Mouse (Mus musculus): ENCODE data around the gene Rbm25. TPM values are rescaled to one million over a fixed set of nuclear protein-coding genes. Genes with fewer than 3 reads are reported as not detected.
"Not testable (repeated sequence)": the region's sequence is repeated elsewhere in the genome, so short reads cannot be mapped to it uniquely, and the experiment has no call there.

The Rbm25 gene
- 82.1 and 83.0 TPM in 2 replicates for polyA plus RNA-seq (2015; fragmentation: Nextera tagmentation; extraction: Ambion mirVana)

- H3K36me3 ChIP-seq (ENCODE audit: control insufficient read depth, insufficient read depth); H3K4me1 ChIP-seq (ENCODE audit: control insufficient read depth, low read depth, low read length); ATAC-seq (ENCODE audit: low read depth); H3K27me3 ChIP-seq (ENCODE audit: control insufficient read depth, insufficient read depth, low read depth, low read length); H3K9me3 ChIP-seq (replicated peaks; ENCODE audit: control insufficient read depth, low read length): not testable (repeated sequence)
- peak within 1 kb of the TSS; percentile 97 for H3K9ac ChIP-seq (ENCODE audit: low read depth, low read length)
- no CpG with 5 or more reads among the region's 5 CpGs for WGBS (ENCODE audit: insufficient replicate concordance)
- peak within 1 kb of the TSS; percentile 80 for H3K4me2 ChIP-seq (ENCODE audit: low read depth, low read length)
- peak within 1 kb of the TSS; percentile 94 for H3K27ac ChIP-seq (ENCODE audit: low read length)
- peak within 1 kb of the TSS; percentile 98 for H3K4me3 ChIP-seq (ENCODE audit: low read depth, low read length)
Observed at GRCm38 (mm10) chr12:83630936-83631335, at the start of gene Rbm25. Gene Rbm25, plus strand, starts transcription at chr12:83631236.

- Histone ChIP-seq H3K27me3 (ENCODE audit: control insufficient read depth, insufficient read depth, low read depth, low read length) (no peaks in the 10 kb centered on the region), H3K4me2 (ENCODE audit: low read depth, low read length) (no peak overlapping the region), H3K9ac (ENCODE audit: low read depth, low read length) (no peak overlapping the region), H3K4me3 (ENCODE audit: low read depth, low read length) (no peak overlapping the region), H3K36me3 (ENCODE audit: control insufficient read depth, insufficient read depth) (peaks cover 6% of the 10 kb centered on the region; the same call in 1 of the 2 replicates), H3K4me1 (ENCODE audit: control insufficient read depth, low read depth, low read length) (peaks cover 38% of the 10 kb centered on the region), H3K27ac (ENCODE audit: low read length) (0 out of 2 replicates have a peak overlapping the region, but pooled peaks have one; percentile 4), H3K9me3 (replicated peaks; ENCODE audit: control insufficient read depth, low read length) (no peaks in the 10 kb centered on the region)
- ATAC-seq (ENCODE audit: low read depth): no peak
- WGBS (ENCODE audit: insufficient replicate concordance): 72% methylated on average over 4 of the region's 4 CpGs
Observed at GRCm38 (mm10) chr12:83582106-83582505, 48.9 kb upstream of the Rbm25 start.

GRCm38 (mm10) chr12:83582747-83583146 is 48.3 kb upstream of the Rbm25 start:
- Histone ChIP-seq H3K27me3 (ENCODE audit: control insufficient read depth, insufficient read depth, low read depth, low read length) (no peaks in the 10 kb centered on the region), H3K4me3 (ENCODE audit: low read depth, low read length) (no peak overlapping the region), H3K9me3 (replicated peaks; ENCODE audit: control insufficient read depth, low read length) (no peaks in the 10 kb centered on the region), H3K36me3 (ENCODE audit: control insufficient read depth, insufficient read depth) (peaks cover 2% of the 10 kb centered on the region), H3K4me1 (ENCODE audit: control insufficient read depth, low read depth, low read length) (peaks cover 34% of the 10 kb centered on the region), H3K27ac (ENCODE audit: low read length) (no peak overlapping the region), H3K9ac (ENCODE audit: low read depth, low read length) (no peak overlapping the region), H3K4me2 (ENCODE audit: low read depth, low read length) (no peak overlapping the region)
- ATAC-seq (ENCODE audit: low read depth): no peak
- WGBS (ENCODE audit: insufficient replicate concordance): 85% methylated on average over 4 of the region's 4 CpGs

GRCm38 (mm10) chr12:83586628-83587027 is 44.4 kb upstream of the Rbm25 start:
- Histone ChIP-seq H3K9ac (ENCODE audit: low read depth, low read length) (no peak overlapping the region), H3K27ac (ENCODE audit: low read length) (no peak overlapping the region), H3K27me3 (ENCODE audit: control insufficient read depth, insufficient read depth, low read depth, low read length) (no peaks in the 10 kb centered on the region), H3K36me3 (ENCODE audit: control insufficient read depth, insufficient read depth) (peaks cover 13% of the 10 kb centered on the region), H3K9me3 (replicated peaks; ENCODE audit: control insufficient read depth, low read length) (no peaks in the 10 kb centered on the region), H3K4me1 (ENCODE audit: control insufficient read depth, low read depth, low read length) (peaks cover 6% of the 10 kb centered on the region), H3K4me2 (ENCODE audit: low read depth, low read length) (no peak overlapping the region), H3K4me3 (ENCODE audit: low read depth, low read length) (no peak overlapping the region)
- no peak for ATAC-seq (ENCODE audit: low read depth)
- 82% methylated on average over 5 of the region's 5 CpGs for WGBS (ENCODE audit: insufficient replicate concordance)

GRCm38 (mm10) chr12:83591754-83592501 is 39.1 kb upstream of the Rbm25 start:
- no peak for ATAC-seq (ENCODE audit: low read depth)
- WGBS (ENCODE audit: insufficient replicate concordance): 79% methylated on average over 8 of the region's 8 CpGs
- no peak overlapping the region for H3K9ac ChIP-seq (ENCODE audit: low read depth, low read length)
- no peak overlapping the region for H3K4me3 ChIP-seq (ENCODE audit: low read depth, low read length)
- H3K9me3 ChIP-seq (replicated peaks; ENCODE audit: control insufficient read depth, low read length): no peaks in the 10 kb centered on the region
- H3K4me1 ChIP-seq (ENCODE audit: control insufficient read depth, low read depth, low read length): peaks cover 14% of the 10 kb centered on the region
- no peak overlapping the region for H3K4me2 ChIP-seq (ENCODE audit: low read depth, low read length)
- H3K36me3 ChIP-seq (ENCODE audit: control insufficient read depth, insufficient read depth): peaks cover 18% of the 10 kb centered on the region
- H3K27me3 ChIP-seq (ENCODE audit: control insufficient read depth, insufficient read depth, low read depth, low read length): no peaks in the 10 kb centered on the region
- H3K27ac ChIP-seq (ENCODE audit: low read length): peak overlapping the region; percentile 37

- no peak overlapping the region for H3K27ac ChIP-seq (ENCODE audit: low read length)
- WGBS (ENCODE audit: insufficient replicate concordance): 83% methylated on average over 9 of the region's 9 CpGs
- H3K9ac ChIP-seq (ENCODE audit: low read depth, low read length): no peak overlapping the region
- H3K36me3 ChIP-seq (ENCODE audit: control insufficient read depth, insufficient read depth): peaks cover 11% of the 10 kb centered on the region
- peaks cover 14% of the 10 kb centered on the region for H3K4me1 ChIP-seq (ENCODE audit: control insufficient read depth, low read depth, low read length)
- H3K4me2 ChIP-seq (ENCODE audit: low read depth, low read length): no peak overlapping the region
- ATAC-seq (ENCODE audit: low read depth): no peak
- no peaks in the 10 kb centered on the region for H3K27me3 ChIP-seq (ENCODE audit: control insufficient read depth, insufficient read depth, low read depth, low read length)
- H3K9me3 ChIP-seq (replicated peaks; ENCODE audit: control insufficient read depth, low read length): no peaks in the 10 kb centered on the region
- H3K4me3 ChIP-seq (ENCODE audit: low read depth, low read length): no peak overlapping the region
Observed at GRCm38 (mm10) chr12:83594454-83595040, 36.5 kb upstream of the Rbm25 start.

GRCm38 (mm10) chr12:83596191-83596954 is 34.7 kb upstream of the Rbm25 start:
- H3K27ac ChIP-seq (ENCODE audit: low read length): peak overlapping the region; percentile 92
- H3K4me2 ChIP-seq (ENCODE audit: low read depth, low read length): peak overlapping the region; percentile 72
- H3K9me3 ChIP-seq (replicated peaks; ENCODE audit: control insufficient read depth, low read length): no peaks in the 10 kb centered on the region
- H3K27me3 ChIP-seq (ENCODE audit: control insufficient read depth, insufficient read depth, low read depth, low read length): no peaks in the 10 kb centered on the region
- H3K4me1 ChIP-seq (ENCODE audit: control insufficient read depth, low read depth, low read length): peaks cover 12% of the 10 kb centered on the region
- H3K4me3 ChIP-seq (ENCODE audit: low read depth, low read length): peak overlapping the region; percentile 98
- WGBS (ENCODE audit: insufficient replicate concordance): 9% methylated on average over 18 of the region's 20 CpGs
- ATAC-seq (ENCODE audit: low read depth): no peak
- H3K9ac ChIP-seq (ENCODE audit: low read depth, low read length): peak overlapping the region; percentile 86
- peaks cover 7% of the 10 kb centered on the region; the same call in 1 of the 2 replicates for H3K36me3 ChIP-seq (ENCODE audit: control insufficient read depth, insufficient read depth)

- peaks cover 7% of the 10 kb centered on the region; the same call in 1 of the 2 replicates for H3K36me3 ChIP-seq (ENCODE audit: control insufficient read depth, insufficient read depth)
- H3K27me3 ChIP-seq (ENCODE audit: control insufficient read depth, insufficient read depth, low read depth, low read length): no peaks in the 10 kb centered on the region
- WGBS (ENCODE audit: insufficient replicate concordance): 0% methylated on average over 28 of the region's 28 CpGs
- H3K4me3 ChIP-seq (ENCODE audit: low read depth, low read length): peak within 1 kb of the TSS; percentile 98
- peak within 1 kb of the TSS; percentile 72 for H3K4me2 ChIP-seq (ENCODE audit: low read depth, low read length)
- peak within 1 kb of the TSS; percentile 92 for H3K27ac ChIP-seq (ENCODE audit: low read length)
- peaks cover 11% of the 10 kb centered on the region for H3K4me1 ChIP-seq (ENCODE audit: control insufficient read depth, low read depth, low read length)
- H3K9ac ChIP-seq (ENCODE audit: low read depth, low read length): peak within 1 kb of the TSS; percentile 86
- ATAC-seq (ENCODE audit: low read depth): peak; percentile 98
- no peaks in the 10 kb centered on the region for H3K9me3 ChIP-seq (replicated peaks; ENCODE audit: control insufficient read depth, low read length)
Observed at GRCm38 (mm10) chr12:83597025-83597501, 34.0 kb upstream of the Rbm25 start, which contains the start of gene Zfyve1. Gene Zfyve1, minus strand, starts transcription at chr12:83597222.
